Mouse (Mus musculus) forebrain, embryonic 15.5 days (tissue): Measurements from ENCODE around the gene Eps15. TPM values are rescaled to one million over a fixed set of nuclear protein-coding genes. Genes with fewer than 3 reads are reported as not detected.

Source experiments
- ATAC-seq: fragments of 200-750 bp; cut with Nextera tagmentation; replicated peaks from 2 replicates; pipeline ENCODE4 v1.8.0; 2017; ENCODE audit warnings: mild to moderate bottlenecking, moderate TSS enrichment, moderate library complexity
- H3K27ac ChIP-seq: fragments of 300-500 bp; sonication (generic); replicated peaks from 2 replicates; pipeline ENCODE4 v1.5.1; 2015; ENCODE audit warnings: mild to moderate bottlenecking, inconsistent platforms
- H3K27me3 ChIP-seq: fragments of 300-500 bp; sonication (generic); 2 replicates; pipeline ENCODE4 v1.6.1; 2015; ENCODE audit warnings: inconsistent platforms
- H3K36me3 ChIP-seq: fragments of 300-500 bp; sonication (generic); 2 replicates; pipeline ENCODE4 v1.6.1; 2015; ENCODE audit warnings: mild to moderate bottlenecking, inconsistent platforms
- H3K4me1 ChIP-seq: fragments of 300-500 bp; sonication (generic); 2 replicates; pipeline ENCODE4 v1.6.1; 2015; ENCODE audit warnings: inconsistent platforms
- H3K4me2 ChIP-seq: fragments of 300-500 bp; sonication (generic); replicated peaks from 2 replicates; pipeline ENCODE4 v1.6.1; 2015; ENCODE audit warnings: mild to moderate bottlenecking, inconsistent platforms
- H3K4me3 ChIP-seq: fragments of 300-500 bp; sonication (generic); 2 replicates; pipeline ENCODE4 v1.5.1; 2015; ENCODE audit warnings: mild to moderate bottlenecking, inconsistent platforms
- H3K9ac ChIP-seq: fragments of 300-500 bp; sonication (generic); replicated peaks from 2 replicates; pipeline ENCODE4 v1.6.1; 2015; ENCODE audit warnings: mild to moderate bottlenecking, inconsistent platforms
- H3K9me3 ChIP-seq: fragments of 300-500 bp; sonication (generic); 2 replicates; pipeline ENCODE4 v1.6.1; 2016; ENCODE audit warnings: inconsistent platforms
- WGBS: fragments of 180-500 bp; shearing (Covaris S2); methylation state at CpG from one replicate; pipeline ENCODE4 v1.1.7; 2015; ENCODE audit warnings: mixed read lengths; 5-methylcytosine and 5-hydroxymethylcytosine counted together
- polyA plus RNA-seq: library from polyadenylated mRNA; unstranded; fragments of >200 nt; fragmentation: Nextera tagmentation; extraction: Ambion mirVana; gene quantifications from 2 replicates; pipeline ENCODE4 v1.2.1, GENCODE M21; 2015

Gene Eps15
- polyA plus RNA-seq, 1 experiment from 2014 or later = 39.6 TPM

GRCm38 (mm10) chr4:109280459-109281160, 542 bp downstream of the Eps15 start:
- under 1% methylated on average over 77 of the region's 85 CpGs for WGBS
- Histone ChIP-seq H3K4me2 (peak overlapping the region; percentile 88), H3K4me3 (peak overlapping the region; percentile 90), H3K36me3 (no peaks in the 10 kb centered on the region), H3K27ac (peak overlapping the region; percentile 38; the same call in 1 of the 2 replicates), H3K4me1 (peaks cover 7% of the 10 kb centered on the region; the same call in 1 of the 2 replicates), H3K9me3 (no peaks in the 10 kb centered on the region), H3K9ac (peak overlapping the region; percentile 68), H3K27me3 (no peaks in the 10 kb centered on the region)
- peak; percentile 89 for ATAC-seq

DNA sequence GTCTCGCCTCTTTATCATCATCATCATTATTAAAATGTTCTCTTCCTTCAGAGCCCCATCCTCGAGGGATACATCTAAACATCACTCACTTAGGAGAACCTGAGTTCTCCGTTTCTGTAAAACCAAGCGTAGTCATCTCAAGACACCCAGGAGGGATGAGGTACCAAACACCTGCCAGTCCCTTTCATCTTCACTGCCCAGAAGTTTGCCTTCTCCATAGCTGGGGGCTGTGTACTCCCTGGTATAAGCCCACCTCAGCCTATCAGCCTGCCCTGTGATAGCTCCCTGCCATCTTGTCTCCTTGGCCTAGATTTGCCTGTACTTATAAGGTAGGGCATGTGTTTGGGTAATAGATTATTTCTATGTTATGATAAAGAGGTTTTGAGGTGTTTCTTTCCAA, 1.1 kb downstream of the Eps15 start:
- ATAC-seq = no peak
- peak overlapping the region; percentile 90 for H3K4me3 ChIP-seq

GRCm38 (mm10) chr4:109281946-109282345, 1.9 kb downstream of the Eps15 start:
- Histone ChIP-seq H3K9ac (no peak overlapping the region), H3K4me3 (no peak overlapping the region), H3K4me1 (peaks cover 7% of the 10 kb centered on the region; the same call in 1 of the 2 replicates), H3K27ac (no peak overlapping the region), H3K4me2 (no peak overlapping the region), H3K27me3 (no peaks in the 10 kb centered on the region), H3K9me3 (no peaks in the 10 kb centered on the region), H3K36me3 (no peaks in the 10 kb centered on the region)
- WGBS = 70% methylated on average over 1 of the region's 1 CpGs
- no peak for ATAC-seq

More for the DNA sequence above, 1.1 kb downstream of the Eps15 start:
- no peaks in the 10 kb centered on the region for H3K36me3 ChIP-seq
- peak overlapping the region; percentile 68 for H3K9ac ChIP-seq
- H3K4me2 ChIP-seq = peak overlapping the region; percentile 88
- no peaks in the 10 kb centered on the region for H3K27me3 ChIP-seq
- H3K27ac ChIP-seq = no peak overlapping the region
- 5% methylated on average over 4 of the region's 4 CpGs for WGBS
- H3K4me1 ChIP-seq = peaks cover 7% of the 10 kb centered on the region; the same call in 1 of the 2 replicates
- no peaks in the 10 kb centered on the region for H3K9me3 ChIP-seq

GRCm38 (mm10) chr4:109294629-109295028, 14.6 kb downstream of the Eps15 start:
- no peak overlapping the region for H3K4me2 ChIP-seq
- no peak for ATAC-seq
- no peaks in the 10 kb centered on the region for H3K36me3 ChIP-seq
- H3K27me3 ChIP-seq = no peaks in the 10 kb centered on the region
- H3K4me3 ChIP-seq = no peak overlapping the region
- H3K9ac ChIP-seq = no peak overlapping the region
- H3K4me1 ChIP-seq = no peaks in the 10 kb centered on the region
- no peaks in the 10 kb centered on the region for H3K9me3 ChIP-seq
- no peak overlapping the region for H3K27ac ChIP-seq

- ATAC-seq = no peak
- no peak overlapping the region for H3K27ac ChIP-seq
- no peaks in the 10 kb centered on the region for H3K27me3 ChIP-seq
- H3K4me2 ChIP-seq = no peak overlapping the region
- H3K9me3 ChIP-seq = no peaks in the 10 kb centered on the region
- H3K36me3 ChIP-seq = no peaks in the 10 kb centered on the region
- H3K4me1 ChIP-seq = no peaks in the 10 kb centered on the region
- 73% methylated on average over 2 of the region's 2 CpGs for WGBS
- no peak overlapping the region for H3K9ac ChIP-seq
- no peak overlapping the region for H3K4me3 ChIP-seq
Observed at GRCm38 (mm10) chr4:109296510-109296909, 16.4 kb downstream of the Eps15 start.

DNA sequence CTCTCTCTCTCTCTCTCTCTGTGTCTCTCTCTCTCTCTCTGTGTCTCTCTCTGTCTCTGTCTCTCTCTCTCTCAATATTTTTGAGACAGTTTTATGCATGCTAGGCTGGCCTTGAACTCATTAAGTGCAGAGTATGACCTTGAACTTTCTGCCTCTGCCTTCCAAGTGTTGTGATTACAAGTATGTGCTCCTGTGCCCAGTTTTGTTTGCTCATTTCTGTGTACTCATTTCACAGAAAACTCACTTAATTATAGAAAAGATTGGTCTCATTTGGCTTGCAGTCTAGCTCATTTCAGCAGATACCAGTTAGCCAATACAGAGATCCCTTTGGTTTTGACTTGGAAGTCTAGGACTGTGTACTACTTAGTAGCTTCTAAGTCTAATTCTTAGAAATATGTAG, 19.1 kb downstream of the Eps15 start:
- H3K36me3 ChIP-seq = no peaks in the 10 kb centered on the region
- H3K4me2 ChIP-seq = no peak overlapping the region
- no peak overlapping the region for H3K9ac ChIP-seq
- ATAC-seq = no peak
- no peak overlapping the region for H3K4me3 ChIP-seq
- H3K4me1 ChIP-seq = no peaks in the 10 kb centered on the region
- H3K27ac ChIP-seq = no peak overlapping the region
- no peaks in the 10 kb centered on the region for H3K9me3 ChIP-seq
- H3K27me3 ChIP-seq = no peaks in the 10 kb centered on the region

DNA sequence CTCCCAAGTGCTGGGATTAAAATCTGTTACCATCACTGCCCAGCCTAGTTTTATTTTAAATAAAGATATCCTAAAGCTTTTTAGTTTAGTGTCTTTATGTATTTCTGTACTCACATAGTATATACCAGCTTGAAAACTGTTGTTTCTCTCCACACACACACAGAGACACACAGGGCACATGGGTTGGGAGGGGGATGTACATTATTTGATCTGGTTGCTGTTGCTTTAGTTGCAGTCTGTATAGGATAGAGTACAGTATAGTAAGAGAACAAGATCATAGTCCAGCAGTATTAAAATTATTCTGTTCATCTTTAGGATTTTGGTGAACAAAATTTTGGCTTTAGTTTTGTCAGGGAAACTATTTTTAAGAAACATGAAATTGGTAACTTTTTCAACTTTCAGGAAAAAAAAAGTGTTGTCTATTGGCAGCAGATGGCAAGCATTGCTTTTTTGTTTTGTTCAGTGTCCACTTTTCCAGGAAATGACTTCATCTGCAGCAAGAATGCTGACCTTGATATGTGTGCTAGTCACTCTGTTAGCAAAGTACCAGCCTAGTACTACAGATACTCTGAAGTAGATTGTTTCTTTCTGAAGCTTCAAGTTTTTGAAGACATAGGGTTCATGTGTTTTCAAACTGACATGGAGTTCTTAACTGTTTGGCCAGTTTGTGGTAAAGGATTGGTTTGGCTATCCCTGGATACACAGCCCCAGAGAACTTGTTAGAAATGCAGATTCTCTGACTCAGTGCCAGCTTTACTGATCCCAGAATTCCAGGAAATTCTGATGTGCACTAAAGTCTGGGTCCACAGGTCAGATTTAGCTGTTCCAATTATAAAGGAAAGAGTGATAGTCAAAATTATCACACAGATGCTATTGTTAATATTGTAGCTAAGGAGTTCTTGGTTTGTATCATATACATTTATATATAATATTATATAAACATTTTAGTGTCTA, 37.1 kb downstream of the Eps15 start:
- no peak for ATAC-seq
- no peak overlapping the region for H3K27ac ChIP-seq
- H3K9ac ChIP-seq = no peak overlapping the region
- H3K36me3 ChIP-seq = no peaks in the 10 kb centered on the region
- no peaks in the 10 kb centered on the region for H3K9me3 ChIP-seq
- no peak overlapping the region for H3K4me2 ChIP-seq
- no peaks in the 10 kb centered on the region for H3K27me3 ChIP-seq
- no peak overlapping the region for H3K4me3 ChIP-seq
- H3K4me1 ChIP-seq = no peaks in the 10 kb centered on the region

DNA sequence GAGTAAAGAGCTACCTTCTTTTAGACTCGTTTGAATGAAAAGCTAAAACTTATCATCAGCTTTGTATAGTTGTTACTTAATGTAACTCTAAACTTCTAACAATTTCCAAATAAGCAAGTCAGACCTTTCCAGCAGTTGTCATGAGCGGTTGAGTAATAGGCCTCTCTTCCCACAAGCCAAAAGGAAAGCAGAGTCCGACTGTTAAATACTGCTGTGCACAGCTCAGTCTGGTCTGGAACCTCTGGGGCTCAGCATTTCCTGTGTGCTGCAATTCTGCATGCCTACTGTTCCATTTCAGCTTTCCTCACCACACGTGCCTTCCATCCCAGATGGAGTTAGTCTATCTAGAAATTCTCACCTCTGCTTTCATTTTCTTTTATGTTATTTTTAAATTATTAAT, 56.7 kb downstream of the Eps15 start:
- H3K4me2 ChIP-seq = no peak overlapping the region
- H3K36me3 ChIP-seq = peaks cover 2% of the 10 kb centered on the region; the same call in 1 of the 2 replicates
- WGBS = 85% methylated on average over 4 of the region's 4 CpGs
- no peak overlapping the region for H3K9ac ChIP-seq
- H3K9me3 ChIP-seq = no peaks in the 10 kb centered on the region
- no peak overlapping the region for H3K27ac ChIP-seq
- no peak for ATAC-seq
- no peak overlapping the region for H3K4me3 ChIP-seq
- no peaks in the 10 kb centered on the region for H3K4me1 ChIP-seq
- H3K27me3 ChIP-seq = no peaks in the 10 kb centered on the region

DNA sequence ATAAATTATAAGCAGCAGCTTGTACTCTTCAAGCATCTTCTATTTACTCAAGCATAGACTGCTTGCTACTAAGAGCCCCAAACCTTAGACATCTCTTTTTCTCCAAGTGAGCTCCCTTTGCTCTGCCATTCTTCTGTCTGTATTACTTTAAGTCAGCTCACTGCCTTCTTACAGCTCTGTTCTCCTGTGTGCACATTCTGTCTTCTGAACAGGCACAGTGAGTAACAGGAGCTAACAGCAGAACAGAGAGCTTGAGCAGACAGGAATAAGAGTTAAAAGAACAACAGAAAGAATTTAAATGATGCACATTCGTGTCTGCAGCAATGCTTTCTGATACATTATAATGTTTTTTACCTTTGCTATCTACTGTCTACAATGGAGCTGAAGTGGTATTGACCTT, 61.2 kb downstream of the Eps15 start:
- Histone ChIP-seq H3K27me3 (no peaks in the 10 kb centered on the region), H3K4me1 (no peaks in the 10 kb centered on the region), H3K4me3 (no peak overlapping the region), H3K27ac (no peak overlapping the region), H3K36me3 (no peaks in the 10 kb centered on the region), H3K9ac (no peak overlapping the region), H3K9me3 (no peaks in the 10 kb centered on the region), H3K4me2 (no peak overlapping the region)
- 78% methylated on average over 1 of the region's 1 CpGs for WGBS
- ATAC-seq = no peak

DNA sequence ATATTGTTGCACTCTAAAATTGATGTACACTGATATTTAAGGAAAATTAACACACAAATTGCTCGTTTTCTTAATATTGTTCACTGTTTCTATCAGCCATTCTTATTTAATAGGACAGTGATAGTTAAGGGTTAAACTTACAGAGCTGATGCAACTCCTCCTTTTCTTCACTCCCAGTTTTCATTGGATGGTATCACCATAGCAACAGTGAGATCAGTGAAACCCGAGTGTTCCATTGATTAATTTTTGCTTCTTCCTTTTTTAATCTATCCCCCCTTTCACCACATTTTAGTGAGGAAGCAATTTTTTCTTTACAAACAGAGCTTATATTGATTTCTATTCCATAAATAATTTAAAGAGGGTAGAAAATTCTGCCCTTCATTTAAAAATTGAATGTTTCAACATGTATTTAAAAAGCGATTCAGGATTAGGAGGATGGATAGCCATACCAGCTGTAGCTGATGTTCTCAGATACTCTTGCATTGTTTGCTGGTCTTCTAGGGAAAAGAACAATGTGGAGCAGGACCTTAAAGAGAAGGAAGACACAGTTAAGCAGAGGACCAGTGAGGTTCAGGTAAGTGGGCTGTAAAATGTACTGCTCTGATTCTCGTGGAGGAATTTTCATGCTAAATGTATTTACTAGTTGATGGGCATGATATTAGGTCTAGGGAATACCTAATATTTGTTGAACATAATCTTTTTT, 62.9 kb downstream of the Eps15 start:
- Histone ChIP-seq H3K27me3 (no peaks in the 10 kb centered on the region), H3K9ac (peak overlapping the region; percentile 55), H3K9me3 (no peaks in the 10 kb centered on the region), H3K4me2 (peak overlapping the region; percentile 34), H3K4me1 (no peaks in the 10 kb centered on the region), H3K4me3 (peak overlapping the region; percentile 51), H3K36me3 (no peaks in the 10 kb centered on the region), H3K27ac (peak overlapping the region; percentile 66; the same call in 1 of the 2 replicates)
- WGBS = 32% methylated on average over 4 of the region's 4 CpGs
- ATAC-seq = peak; percentile 97

- H3K4me3 ChIP-seq = peak overlapping the region; percentile 51
- H3K27ac ChIP-seq = 0 out of 2 replicates have a peak overlapping the region, but pooled peaks have one; percentile 29
- 64% methylated on average over 5 of the region's 5 CpGs for WGBS
- H3K9ac ChIP-seq = peak overlapping the region; percentile 47
- no peaks in the 10 kb centered on the region for H3K4me1 ChIP-seq
- H3K36me3 ChIP-seq = no peaks in the 10 kb centered on the region
- no peaks in the 10 kb centered on the region for H3K27me3 ChIP-seq
- 0 out of 2 replicates have a peak, but pooled peaks have one; percentile 41 for ATAC-seq
- no peaks in the 10 kb centered on the region for H3K9me3 ChIP-seq
- peak overlapping the region; percentile 46 for H3K4me2 ChIP-seq
Observed at GRCm38 (mm10) chr4:109343909-109344308, 63.8 kb downstream of the Eps15 start.

DNA sequence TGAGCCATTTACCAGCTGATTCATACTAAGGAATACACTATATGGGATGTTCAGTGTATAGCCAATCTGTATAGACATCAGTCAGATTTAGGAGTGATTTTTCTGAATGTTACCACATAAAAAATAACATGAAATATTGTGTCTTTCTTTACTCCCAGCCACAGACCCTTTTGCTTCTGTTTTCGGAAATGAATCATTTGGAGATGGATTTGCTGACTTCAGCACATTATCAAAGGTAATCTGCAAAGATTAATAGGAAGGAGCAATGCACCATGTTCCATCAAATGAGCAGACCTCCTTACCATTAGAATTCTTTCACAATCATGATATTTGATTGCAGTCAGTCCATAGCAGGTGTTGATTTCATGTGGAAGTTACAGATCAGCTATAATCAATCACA, 98.0 kb downstream of the Eps15 start:
- Histone ChIP-seq H3K27ac (no peak overlapping the region), H3K4me2 (no peak overlapping the region), H3K36me3 (peaks cover 34% of the 10 kb centered on the region), H3K4me1 (no peaks in the 10 kb centered on the region), H3K27me3 (no peaks in the 10 kb centered on the region), H3K9ac (no peak overlapping the region), H3K9me3 (no peaks in the 10 kb centered on the region), H3K4me3 (no peak overlapping the region)
- WGBS = 96% methylated on average over 1 of the region's 1 CpGs
- no peak for ATAC-seq
